Mouse (Mus musculus): Measurements from ENCODE around the gene Zfp653. TPM values are rescaled to one million over a fixed set of nuclear protein-coding genes. Genes with fewer than 3 reads are reported as not detected.

The Zfp653 gene
- polyA plus RNA-seq, 1 experiment, result 52.0 TPM

DNA sequence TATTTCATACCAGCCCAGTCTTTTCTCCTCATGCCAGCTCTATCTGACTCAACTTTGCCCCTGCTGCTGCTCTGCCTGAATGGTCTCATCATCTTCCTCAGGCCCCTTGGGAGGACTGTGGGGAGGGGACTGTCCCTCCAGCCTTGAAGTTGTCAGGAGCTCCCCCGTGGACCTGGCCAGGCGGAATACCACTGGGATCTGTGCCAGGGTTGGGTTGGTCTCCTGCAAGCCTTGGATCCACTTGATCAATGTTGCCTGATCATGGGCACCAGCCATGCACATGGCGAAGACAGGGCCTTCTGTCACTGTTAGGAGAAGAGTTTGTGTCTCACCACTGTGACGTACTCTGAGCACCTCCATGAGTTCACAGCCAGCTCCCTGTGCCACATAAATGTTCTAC is 1.1 kb upstream of the Zfp653 start:
- Histone ChIP-seq H3K36me3 (ENCODE audit: control insufficient read depth, insufficient read depth, low read length) (no peaks in the 10 kb centered on the region), H3K4me3 (ENCODE audit: control insufficient read depth, insufficient read depth, low read length) (no peak overlapping the region), H3K4me1 (replicated peaks; ENCODE audit: control insufficient read depth, insufficient read depth, low read length) (peaks cover 5% of the 10 kb centered on the region; the same call in 1 of the 2 replicates), H3K27ac (ENCODE audit: control insufficient read depth, insufficient read depth, low read length) (no peak overlapping the region), H3K27me3 (ENCODE audit: control insufficient read depth, insufficient read depth, low read length) (no peaks in the 10 kb centered on the region)
- DNase-seq, result no peak
- WGBS, result 98% methylated on average over 4 of the region's 4 CpGs
- TF ChIP-seq POLR2A (IDR thresholded peaks at IDR 0.05; ENCODE audit: control insufficient read depth, extremely low read depth, insufficient read depth, low read length, poor library complexity), result no peak
- TF ChIP-seq CTCF (IDR thresholded peaks at IDR 0.05; ENCODE audit: borderline replicate concordance, control insufficient read depth, extremely low read depth, insufficient read depth, low read length, poor library complexity), result no peak

DNA sequence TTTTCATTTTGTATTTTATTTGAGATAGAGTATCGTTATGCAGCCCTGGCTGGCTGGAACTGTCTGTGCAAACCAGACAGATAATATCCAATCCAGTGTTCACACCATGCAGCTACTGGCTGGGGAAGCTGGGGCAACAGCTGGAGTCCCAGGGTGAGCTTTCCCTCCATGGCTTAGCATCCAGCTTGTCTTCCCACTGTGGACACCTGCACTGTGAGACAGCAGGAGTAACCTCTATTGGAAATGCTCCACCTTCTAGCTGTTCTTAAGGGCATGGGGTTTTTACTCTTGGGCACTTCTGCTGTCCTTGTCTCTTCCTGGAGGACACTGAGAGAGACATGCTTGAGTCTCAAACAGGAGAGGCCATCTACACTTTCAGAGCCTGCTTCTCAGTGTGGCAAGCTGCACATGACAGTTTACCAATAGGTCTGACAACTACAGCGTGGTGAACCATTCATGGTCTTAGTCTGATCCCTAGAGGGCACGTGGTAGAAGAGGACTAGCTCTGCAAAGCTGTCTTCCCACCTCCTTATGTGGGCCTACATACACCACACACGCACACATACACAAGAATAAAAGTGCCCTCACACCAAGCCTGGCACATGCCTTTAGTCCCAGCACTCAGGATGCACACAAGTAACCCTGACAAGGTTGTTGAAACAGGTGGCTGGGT is 1.2 kb downstream of the Zfp653 start:
- TF ChIP-seq CTCF (IDR thresholded peaks at IDR 0.05; ENCODE audit: borderline replicate concordance, control insufficient read depth, extremely low read depth, insufficient read depth, low read length, poor library complexity), result no peak
- no peak for TF ChIP-seq POLR2A (IDR thresholded peaks at IDR 0.05; ENCODE audit: control insufficient read depth, extremely low read depth, insufficient read depth, low read length, poor library complexity)
- H3K4me3 ChIP-seq (ENCODE audit: control insufficient read depth, insufficient read depth, low read length), result no peak overlapping the region
- H3K4me1 ChIP-seq (replicated peaks; ENCODE audit: control insufficient read depth, insufficient read depth, low read length), result peaks cover 5% of the 10 kb centered on the region; the same call in 1 of the 2 replicates
- WGBS, result 73% methylated on average over 4 of the region's 4 CpGs
- no peak for DNase-seq
- H3K27ac ChIP-seq (ENCODE audit: control insufficient read depth, insufficient read depth, low read length), result peak overlapping the region; percentile 1; the same call in 1 of the 2 replicates
- H3K36me3 ChIP-seq (ENCODE audit: control insufficient read depth, insufficient read depth, low read length), result no peaks in the 10 kb centered on the region
- H3K27me3 ChIP-seq (ENCODE audit: control insufficient read depth, insufficient read depth, low read length), result no peaks in the 10 kb centered on the region

GRCm38 (mm10) chr9:22067195-22067594 is 4.0 kb downstream of the Zfp653 start:
- Histone ChIP-seq H3K4me1 (replicated peaks; ENCODE audit: control insufficient read depth, insufficient read depth, low read length) (peaks cover 5% of the 10 kb centered on the region; the same call in 1 of the 2 replicates), H3K4me3 (ENCODE audit: control insufficient read depth, insufficient read depth, low read length) (no peak overlapping the region), H3K27me3 (ENCODE audit: control insufficient read depth, insufficient read depth, low read length) (no peaks in the 10 kb centered on the region), H3K27ac (ENCODE audit: control insufficient read depth, insufficient read depth, low read length) (no peak overlapping the region), H3K36me3 (ENCODE audit: control insufficient read depth, insufficient read depth, low read length) (no peaks in the 10 kb centered on the region)
- TF ChIP-seq POLR2A (IDR thresholded peaks at IDR 0.05; ENCODE audit: control insufficient read depth, extremely low read depth, insufficient read depth, low read length, poor library complexity) (no peak), CTCF (IDR thresholded peaks at IDR 0.05; ENCODE audit: borderline replicate concordance, control insufficient read depth, extremely low read depth, insufficient read depth, low read length, poor library complexity) (no peak)
- DNase-seq, result no peak
- 97% methylated on average over 5 of the region's 5 CpGs for WGBS

DNA sequence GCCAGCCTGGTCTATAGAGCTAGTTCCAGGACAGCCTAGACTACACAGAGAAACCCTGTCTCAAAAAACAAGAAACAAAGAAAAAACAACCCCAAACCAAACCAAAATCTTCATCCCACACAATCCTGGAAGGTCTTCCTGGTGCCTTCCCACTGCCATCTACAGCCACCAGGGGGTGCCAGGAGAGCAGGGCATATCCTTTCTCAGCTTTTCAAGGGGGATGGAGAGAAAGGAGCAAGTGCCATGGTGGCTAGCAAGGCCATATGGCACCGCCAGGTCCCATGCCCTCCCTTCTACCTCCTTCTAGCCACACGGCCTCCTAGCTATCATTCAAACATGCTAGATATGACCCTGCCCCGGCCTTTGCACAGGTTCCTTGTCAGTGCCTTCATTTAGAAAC is 4.7 kb downstream of the Zfp653 start:
- peak; percentile 67 for DNase-seq
- peaks cover 5% of the 10 kb centered on the region; the same call in 1 of the 2 replicates for H3K36me3 ChIP-seq (ENCODE audit: control insufficient read depth, insufficient read depth, low read length)
- H3K4me1 ChIP-seq (replicated peaks; ENCODE audit: control insufficient read depth, insufficient read depth, low read length), result peaks cover 5% of the 10 kb centered on the region; the same call in 1 of the 2 replicates
- WGBS, result 90% methylated on average over 3 of the region's 3 CpGs
- TF ChIP-seq CTCF (IDR thresholded peaks at IDR 0.05; ENCODE audit: borderline replicate concordance, control insufficient read depth, extremely low read depth, insufficient read depth, low read length, poor library complexity) (peak; percentile 65; the same call in 1 of the 2 replicates), POLR2A (IDR thresholded peaks at IDR 0.05; ENCODE audit: control insufficient read depth, extremely low read depth, insufficient read depth, low read length, poor library complexity) (no peak)
- H3K27ac ChIP-seq (ENCODE audit: control insufficient read depth, insufficient read depth, low read length), result no peak overlapping the region
- H3K4me3 ChIP-seq (ENCODE audit: control insufficient read depth, insufficient read depth, low read length), result no peak overlapping the region
- H3K27me3 ChIP-seq (ENCODE audit: control insufficient read depth, insufficient read depth, low read length), result no peaks in the 10 kb centered on the region

DNA sequence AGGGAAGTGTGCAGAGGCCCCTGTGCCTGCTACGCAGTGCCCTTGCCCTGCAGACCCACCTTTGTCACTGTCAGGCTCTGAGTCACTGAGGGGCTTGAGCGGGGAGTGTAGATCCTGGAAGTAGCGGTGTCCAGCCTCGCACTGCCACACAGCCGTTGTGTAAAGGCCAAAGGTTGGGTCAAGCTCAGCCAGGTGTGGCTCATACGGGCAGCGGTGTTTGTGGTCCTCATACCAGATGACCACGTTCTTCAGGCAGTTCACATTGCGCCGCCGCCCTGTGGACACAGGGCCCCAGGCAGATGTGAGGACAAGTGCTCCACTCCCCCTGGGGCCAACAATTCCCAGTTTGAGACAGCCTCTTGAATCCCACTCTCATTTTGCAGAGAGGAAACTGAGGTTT is 5.5 kb downstream of the Zfp653 start:
- peaks cover 5% of the 10 kb centered on the region; the same call in 1 of the 2 replicates for H3K4me1 ChIP-seq (replicated peaks; ENCODE audit: control insufficient read depth, insufficient read depth, low read length)
- TF ChIP-seq POLR2A (IDR thresholded peaks at IDR 0.05; ENCODE audit: control insufficient read depth, extremely low read depth, insufficient read depth, low read length, poor library complexity) (no peak), CTCF (IDR thresholded peaks at IDR 0.05; ENCODE audit: borderline replicate concordance, control insufficient read depth, extremely low read depth, insufficient read depth, low read length, poor library complexity) (no peak)
- no peak overlapping the region for H3K27ac ChIP-seq (ENCODE audit: control insufficient read depth, insufficient read depth, low read length)
- DNase-seq, result no peak
- H3K4me3 ChIP-seq (ENCODE audit: control insufficient read depth, insufficient read depth, low read length), result no peak overlapping the region
- 97% methylated on average over 11 of the region's 11 CpGs for WGBS
- no peaks in the 10 kb centered on the region for H3K27me3 ChIP-seq (ENCODE audit: control insufficient read depth, insufficient read depth, low read length)
- H3K36me3 ChIP-seq (ENCODE audit: control insufficient read depth, insufficient read depth, low read length), result peaks cover 5% of the 10 kb centered on the region; the same call in 1 of the 2 replicates

- WGBS, result 91% methylated on average over 3 of the region's 3 CpGs
- no peaks in the 10 kb centered on the region for H3K4me1 ChIP-seq (replicated peaks; ENCODE audit: control insufficient read depth, insufficient read depth, low read length)
- TF ChIP-seq POLR2A (IDR thresholded peaks at IDR 0.05; ENCODE audit: control insufficient read depth, extremely low read depth, insufficient read depth, low read length, poor library complexity) (no peak), CTCF (IDR thresholded peaks at IDR 0.05; ENCODE audit: borderline replicate concordance, control insufficient read depth, extremely low read depth, insufficient read depth, low read length, poor library complexity) (no peak)
- DNase-seq, result no peak
- H3K36me3 ChIP-seq (ENCODE audit: control insufficient read depth, insufficient read depth, low read length), result peaks cover 10% of the 10 kb centered on the region
- H3K4me3 ChIP-seq (ENCODE audit: control insufficient read depth, insufficient read depth, low read length), result no peak overlapping the region
- H3K27me3 ChIP-seq (ENCODE audit: control insufficient read depth, insufficient read depth, low read length), result no peaks in the 10 kb centered on the region
- no peak overlapping the region for H3K27ac ChIP-seq (ENCODE audit: control insufficient read depth, insufficient read depth, low read length)
Measured at GRCm38 (mm10) chr9:22064341-22064740, 6.8 kb downstream of the Zfp653 start.

All from thymus, adult 2 months (tissue).